Mouse (Mus musculus): ENCODE data around the gene Nos1.
"Not testable (repeated sequence)": the region's sequence is repeated elsewhere in the genome, so short reads cannot be mapped to it uniquely, and the experiment has no call there.

Nos1 gene

DNA sequence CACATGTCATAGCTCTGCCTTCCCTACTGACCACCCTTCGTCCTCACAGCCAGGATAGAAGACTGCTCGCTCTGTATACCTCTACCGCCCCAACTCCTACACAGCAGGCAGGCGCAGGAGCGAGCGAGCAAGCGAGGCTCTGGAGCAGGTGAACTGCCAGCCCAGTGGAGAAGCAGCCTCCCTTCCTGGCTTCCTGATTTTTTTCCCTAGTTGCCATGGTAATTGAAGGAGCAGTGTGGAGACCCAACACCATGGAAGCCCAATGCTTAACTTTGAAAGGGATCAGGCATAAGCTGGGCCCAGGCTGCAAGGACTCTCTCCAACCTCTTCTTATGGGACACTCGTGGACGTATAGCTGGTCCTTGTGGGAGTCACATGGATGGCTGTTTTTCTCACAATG lies 59.4 kb downstream of the Nos1 start:
- no peak for DNase-seq (ENCODE audit: low read depth)

- no peak for DNase-seq (ENCODE audit: low read depth)
These were observed 60.2 kb downstream of the Nos1 start for GRCm38 (mm10) chr5:117840988-117841387.

- no peak for DNase-seq (ENCODE audit: low read depth)
These were observed 61.0 kb downstream of the Nos1 start for GRCm38 (mm10) chr5:117841651-117842347.

DNA sequence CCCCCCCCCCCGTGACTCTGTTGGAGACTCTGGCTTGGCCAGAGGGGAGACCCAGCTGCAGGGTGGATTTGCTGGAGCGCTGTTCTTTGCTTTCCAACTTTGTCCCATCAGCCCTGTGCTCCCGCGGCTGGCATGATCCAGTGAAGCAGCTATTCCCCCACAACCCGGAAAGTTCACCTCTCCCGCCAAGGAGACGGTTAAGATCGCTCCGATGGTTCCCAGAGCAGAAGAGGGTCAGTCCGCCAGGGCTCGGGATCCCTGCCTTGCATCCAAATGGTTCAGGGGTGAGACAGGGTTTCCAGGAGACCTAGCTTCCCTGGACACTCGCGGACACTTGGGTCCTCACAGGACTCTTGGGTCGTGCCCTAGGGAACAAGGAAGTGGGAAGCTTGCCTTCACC lies 61.9 kb downstream of the Nos1 start:
- DNase-seq (ENCODE audit: low read depth), result no peak

DNA sequence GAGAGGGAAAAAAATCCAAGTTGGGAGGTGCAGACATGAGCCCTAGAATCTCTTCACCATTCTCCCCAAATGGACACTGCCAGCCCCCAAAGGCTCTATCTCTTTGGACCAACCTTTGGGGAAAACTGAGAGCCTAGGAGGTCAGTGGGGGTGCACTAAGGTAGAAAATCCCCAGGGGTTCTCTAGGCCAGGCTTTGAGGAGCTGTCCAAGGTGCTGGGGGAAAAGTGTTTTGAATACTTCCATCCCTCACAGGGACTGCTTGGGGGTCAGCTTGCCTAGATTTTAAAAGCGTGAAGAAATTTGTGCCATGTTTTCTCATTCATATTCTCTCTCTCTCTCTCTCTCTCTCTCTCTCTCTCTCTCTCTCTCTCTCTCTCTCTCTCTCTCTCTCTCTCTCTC lies 63.8 kb downstream of the Nos1 start:
- DNase-seq (ENCODE audit: low read depth), result no peak

- DNase-seq (ENCODE audit: low read depth), result no peak
These were observed 69.6 kb downstream of the Nos1 start for GRCm38 (mm10) chr5:117850474-117850873.

- no peak for DNase-seq (ENCODE audit: low read depth)
These were observed 72.9 kb downstream of the Nos1 start for GRCm38 (mm10) chr5:117853741-117854140.

GRCm38 (mm10) chr5:117864588-117865300 lies 83.9 kb downstream of the Nos1 start:
- no peak for DNase-seq (ENCODE audit: low read depth)

DNA sequence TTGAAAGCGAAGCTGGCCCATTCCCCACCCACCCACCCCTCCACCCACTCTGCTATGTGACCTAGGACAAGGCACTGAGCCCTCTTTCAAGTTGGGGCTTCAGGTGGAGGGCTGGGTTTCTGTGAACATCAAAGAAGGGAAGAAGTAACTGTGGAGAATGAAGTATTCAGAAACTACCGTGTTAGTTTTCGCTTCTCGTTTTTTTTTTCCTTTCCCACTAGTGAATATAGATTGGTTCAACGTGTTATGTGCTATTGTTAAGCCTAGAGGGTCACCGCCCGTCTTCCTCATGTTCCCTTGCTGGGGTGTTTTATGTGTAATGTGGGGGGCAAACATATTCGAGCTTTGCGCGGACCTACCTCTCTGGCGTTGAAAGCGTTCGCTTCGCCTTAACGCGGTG lies 85.0 kb downstream of the Nos1 start:
- DNase-seq (ENCODE audit: low read depth), result no peak

DNA sequence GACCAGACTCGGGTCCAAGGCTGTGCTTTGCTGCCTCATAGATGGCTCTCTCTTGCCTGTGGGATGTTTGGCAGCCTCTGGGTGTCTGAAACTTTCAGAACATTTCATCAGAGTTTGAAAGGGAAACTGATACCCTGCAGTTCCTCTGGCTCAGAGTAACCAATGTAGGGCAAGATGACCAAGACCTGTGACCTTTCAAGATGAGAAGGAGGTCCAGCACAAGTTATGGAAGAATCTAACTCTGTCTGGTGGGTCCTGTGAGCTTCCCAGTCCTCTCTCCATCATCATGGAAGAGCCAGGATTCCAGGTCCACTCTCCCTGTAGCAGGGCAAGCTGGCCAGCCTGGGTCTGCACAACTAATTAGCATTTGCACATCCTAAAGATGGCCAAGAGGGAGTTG lies 90.8 kb downstream of the Nos1 start:
- no peak for DNase-seq (ENCODE audit: low read depth)

GRCm38 (mm10) chr5:117873807-117874206 lies 93.0 kb downstream of the Nos1 start:
- no peak for DNase-seq (ENCODE audit: low read depth)

GRCm38 (mm10) chr5:117874236-117874635 lies 93.4 kb downstream of the Nos1 start:
- DNase-seq (ENCODE audit: low read depth), result no peak

- DNase-seq (ENCODE audit: low read depth), result no peak
These were observed 98.3 kb downstream of the Nos1 start for GRCm38 (mm10) chr5:117879136-117879535.

GRCm38 (mm10) chr5:117880916-117881555 lies 100.2 kb downstream of the Nos1 start:
- no peak for DNase-seq (ENCODE audit: low read depth)

GRCm38 (mm10) chr5:117882411-117882810 lies 101.6 kb downstream of the Nos1 start:
- not testable (repeated sequence) for DNase-seq (ENCODE audit: low read depth)

DNA sequence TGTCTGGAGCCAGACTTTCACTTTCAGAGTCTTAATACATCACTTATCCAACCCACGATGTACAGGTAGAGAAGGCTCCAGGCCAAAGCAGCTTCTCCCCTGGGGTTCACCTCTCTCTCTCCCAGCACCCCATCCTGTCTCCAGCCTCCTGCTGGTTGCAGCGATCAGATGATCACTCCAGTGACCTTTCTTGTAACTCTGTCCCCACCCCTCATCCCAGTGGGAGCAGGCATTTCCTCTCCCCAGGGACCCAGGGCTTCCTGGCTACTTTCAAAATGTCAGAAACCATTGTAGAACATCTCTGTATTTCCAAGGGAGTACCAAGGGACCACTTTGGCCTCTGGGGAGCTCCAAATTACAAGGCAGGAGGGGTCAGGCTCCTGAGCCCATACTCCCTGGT lies 104.2 kb downstream of the Nos1 start:
- no peak for DNase-seq (ENCODE audit: low read depth)

DNA sequence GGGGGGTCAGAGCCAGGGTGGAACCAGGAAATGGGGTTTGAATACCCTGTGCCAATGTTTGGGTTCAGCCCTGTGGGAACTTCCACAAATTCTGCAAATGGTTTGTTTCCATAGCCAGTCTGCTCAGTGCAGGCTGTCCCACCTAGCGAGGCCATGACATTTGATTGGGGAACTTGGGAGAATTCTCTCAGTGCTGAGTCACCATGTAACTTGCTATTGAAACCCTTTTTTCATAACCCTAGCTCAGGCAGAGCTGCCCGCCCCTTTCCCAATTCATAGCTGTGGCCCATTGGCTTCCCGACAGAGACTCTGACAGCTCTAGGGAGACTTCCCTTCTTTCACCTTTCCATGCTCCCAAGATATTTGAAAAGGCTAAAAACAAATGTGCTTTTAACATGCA lies 107.3 kb downstream of the Nos1 start:
- DNase-seq (ENCODE audit: low read depth), result no peak

- no peak for DNase-seq (ENCODE audit: low read depth)
These were observed 108.1 kb downstream of the Nos1 start for GRCm38 (mm10) chr5:117888946-117889345.

- no peak for DNase-seq (ENCODE audit: low read depth)
These were observed 108.7 kb downstream of the Nos1 start for GRCm38 (mm10) chr5:117889571-117889970.

DNA sequence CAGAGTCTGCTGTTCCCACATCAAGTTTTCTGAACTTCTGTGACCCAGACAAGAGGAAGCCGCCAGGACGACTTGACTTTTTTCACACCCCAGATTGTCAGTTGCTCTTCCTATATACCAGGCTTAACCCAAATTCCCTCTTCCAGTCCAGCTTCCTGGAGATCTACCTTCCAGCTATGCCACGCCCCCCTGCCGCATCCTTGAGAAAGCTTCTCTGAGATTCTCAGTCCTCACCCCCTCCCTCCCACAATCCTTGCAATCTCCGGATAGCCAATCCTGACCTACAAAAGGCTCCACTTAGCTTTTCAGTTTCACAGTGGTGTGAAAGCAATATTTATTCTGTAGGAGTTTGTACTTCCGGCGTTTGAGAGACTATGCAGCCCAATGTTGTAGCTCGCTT lies 110.0 kb downstream of the Nos1 start:
- DNase-seq (ENCODE audit: low read depth), result no peak

DNA sequence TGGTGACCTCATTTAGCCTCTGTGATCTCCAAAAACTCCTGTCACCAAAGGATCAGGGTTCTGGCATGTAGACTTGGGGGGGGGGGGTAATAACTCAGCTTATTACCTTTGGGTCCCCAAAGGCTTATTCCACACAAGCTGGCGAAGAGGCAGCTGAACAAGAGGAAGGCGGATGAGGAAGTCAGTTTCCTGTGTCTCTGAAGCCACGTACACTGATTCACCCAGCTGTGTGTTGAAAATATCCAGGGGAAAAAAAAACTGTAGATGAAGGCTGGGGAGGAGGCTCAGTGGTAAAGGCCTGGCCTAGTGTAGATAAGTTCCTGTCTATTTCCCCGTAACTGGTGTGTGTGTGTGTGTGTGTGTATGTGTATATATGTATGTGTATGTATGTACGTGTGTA lies 110.7 kb downstream of the Nos1 start:
- DNase-seq (ENCODE audit: low read depth), result no peak

- no peak for DNase-seq (ENCODE audit: low read depth)
These were observed 113.2 kb downstream of the Nos1 start for GRCm38 (mm10) chr5:117894050-117894449.

DNA sequence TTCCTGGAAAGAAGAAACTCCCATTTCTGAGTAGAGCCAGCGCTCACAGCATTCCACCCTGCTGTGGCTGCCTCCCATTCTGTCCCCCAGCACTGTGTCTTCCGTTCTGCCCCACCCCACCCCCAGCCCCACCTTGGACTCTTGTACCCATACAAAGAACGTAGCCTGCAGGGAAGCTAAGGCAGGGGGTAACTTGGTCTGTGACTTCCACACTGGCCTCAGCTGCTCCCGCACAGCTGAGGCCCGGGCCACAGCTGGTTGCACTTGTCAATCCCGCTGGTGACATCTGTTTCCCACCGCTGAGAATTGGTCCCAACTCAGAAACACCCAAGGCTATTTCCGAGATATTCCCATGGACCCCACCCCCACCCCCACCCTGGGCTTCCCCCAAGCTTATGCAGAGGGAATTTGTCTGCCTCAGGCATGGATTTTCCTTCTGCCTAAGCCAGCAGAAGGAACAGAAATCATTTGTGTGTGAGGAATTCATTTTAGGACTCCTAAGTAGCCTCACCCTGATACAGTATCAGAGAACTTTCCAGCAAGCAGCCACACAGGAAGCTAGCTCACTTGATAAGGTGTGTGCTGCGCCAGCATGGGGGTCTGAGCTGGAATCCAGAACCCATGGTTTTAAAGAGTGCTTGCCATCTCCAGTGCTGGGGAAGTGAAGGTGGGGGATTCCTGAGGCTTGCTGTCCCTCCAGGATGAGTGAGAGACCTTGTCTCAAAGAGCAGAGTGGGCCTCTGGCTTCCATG lies 117.4 kb downstream of the Nos1 start:
- no peak for DNase-seq (ENCODE audit: low read depth)
